Mouse (Mus musculus): Measurements from ENCODE around the gene Gm12666. TPM values are rescaled to one million over a fixed set of nuclear protein-coding genes. Genes with fewer than 3 reads are reported as not detected.
A peak's percentile ranks its signal among the peaks of the same experiment; 100 is the strongest.
"Not testable (repeated sequence)": the region's sequence is repeated elsewhere in the genome, so short reads cannot be mapped to it uniquely, and the experiment has no call there.

Gm12666 gene
- not detected in 2 replicates for total RNA-seq (2014; rRNA removed)
- 0.26 TPM in 1 of 2 replicates, not detected in the other for polyA plus RNA-seq (2015; fragmentation: Nextera tagmentation; extraction: Ambion mirVana)

DNA sequence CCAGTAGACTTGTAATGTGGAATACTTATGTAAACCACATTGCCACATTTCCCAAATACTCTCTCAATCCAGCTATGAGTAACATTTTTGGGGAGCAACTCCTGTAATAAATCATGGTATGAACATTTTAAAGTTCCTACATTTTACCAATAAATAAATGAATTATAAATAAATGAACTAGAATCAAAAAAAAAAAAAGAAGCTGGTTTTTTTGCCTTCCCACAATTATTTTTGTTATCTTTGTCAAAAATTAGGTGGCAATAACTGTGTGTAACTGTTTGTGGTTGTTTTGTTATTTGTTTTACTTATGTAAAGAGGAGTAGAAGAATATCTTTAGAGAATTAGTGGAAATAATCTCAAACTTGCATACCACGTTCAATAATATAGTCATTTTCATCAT, at the start of gene Gm12666:
Gene Gm12666 (minus strand): TSS at position 101 of the 400 bp plus-strand sequence.
- not testable (repeated sequence) for H3K4me2 ChIP-seq (ENCODE audit: low read depth, low read length); H3K4me1 ChIP-seq (ENCODE audit: insufficient read depth, low read length); ATAC-seq; DNase-seq (ENCODE audit: low spot score); H3K36me3 ChIP-seq (ENCODE audit: insufficient read depth, low read length); H3K9ac ChIP-seq (replicated peaks; ENCODE audit: low read length); H3K9me3 ChIP-seq (ENCODE audit: low read length); H3K27me3 ChIP-seq (ENCODE audit: insufficient read depth, low read length); H3K4me3 ChIP-seq (ENCODE audit: low read length); H3K27ac ChIP-seq
- 83% methylated on average over 1 of the region's 1 CpGs for WGBS

DNA sequence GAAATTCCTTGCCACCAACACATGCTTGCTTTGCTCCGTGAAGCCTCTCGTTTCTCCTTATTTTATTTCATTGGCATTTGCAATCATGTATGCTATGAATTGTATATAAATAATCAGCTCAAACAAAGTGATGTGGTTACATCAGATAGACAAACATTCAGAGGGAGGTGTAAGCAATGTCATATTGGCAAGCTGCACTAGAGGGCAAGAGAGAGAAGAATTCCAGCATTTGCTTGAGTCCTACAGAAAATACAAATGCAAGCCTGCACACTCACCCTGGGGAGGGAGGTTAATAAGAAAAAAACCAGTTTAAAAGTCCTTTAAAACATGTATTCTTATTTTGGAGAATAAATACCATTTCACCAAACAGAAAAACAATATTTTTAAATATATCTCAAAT, 34.8 kb upstream of the Gm12666 start:
- no peaks in the 10 kb centered on the region for H3K4me1 ChIP-seq (ENCODE audit: insufficient read depth, low read length)
- no peak overlapping the region for H3K4me2 ChIP-seq (ENCODE audit: low read depth, low read length)
- WGBS, result 90% methylated on average over 2 of the region's 2 CpGs
- DNase-seq (ENCODE audit: low spot score) (peak; percentile 57), ATAC-seq (no peak)
- no peak overlapping the region for H3K27ac ChIP-seq
- no peak overlapping the region for H3K9ac ChIP-seq (replicated peaks; ENCODE audit: low read length)
- H3K4me3 ChIP-seq (ENCODE audit: low read length), result no peak overlapping the region
- H3K9me3 ChIP-seq (ENCODE audit: low read length), result no peaks in the 10 kb centered on the region
- no peaks in the 10 kb centered on the region for H3K27me3 ChIP-seq (ENCODE audit: insufficient read depth, low read length)
- no peaks in the 10 kb centered on the region for H3K36me3 ChIP-seq (ENCODE audit: insufficient read depth, low read length)
- peak; percentile 58 for TF ChIP-seq CTCF (IDR thresholded peaks at IDR 0.05; ENCODE audit: low read depth)

DNA sequence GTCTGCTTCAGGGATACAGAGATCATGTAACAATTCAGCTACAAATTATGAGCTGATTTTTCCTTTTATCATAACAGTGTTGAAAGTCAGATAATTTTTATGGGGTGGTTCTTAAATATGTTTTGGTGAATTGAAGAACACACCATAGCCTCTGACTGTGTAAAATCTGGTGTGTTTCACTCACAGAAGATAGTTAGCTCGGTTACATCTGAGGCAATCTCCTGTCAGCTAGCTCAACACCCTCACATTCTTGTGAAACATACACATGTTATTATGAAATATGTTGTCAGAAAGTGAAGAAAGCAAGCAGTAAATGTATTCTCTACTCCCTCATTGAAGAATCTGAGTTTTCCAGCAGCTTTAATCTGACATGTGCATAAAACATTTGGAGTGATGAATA, 24.7 kb upstream of the Gm12666 start:
- Histone ChIP-seq H3K4me1 (ENCODE audit: insufficient read depth, low read length) (no peaks in the 10 kb centered on the region), H3K36me3 (ENCODE audit: insufficient read depth, low read length) (no peaks in the 10 kb centered on the region), H3K27me3 (ENCODE audit: insufficient read depth, low read length) (no peaks in the 10 kb centered on the region), H3K4me2 (ENCODE audit: low read depth, low read length) (no peak overlapping the region), H3K4me3 (ENCODE audit: low read length) (no peak overlapping the region), H3K9ac (replicated peaks; ENCODE audit: low read length) (no peak overlapping the region), H3K9me3 (ENCODE audit: low read length) (no peaks in the 10 kb centered on the region), H3K27ac (no peak overlapping the region)
- WGBS, result 87% methylated on average over 1 of the region's 1 CpGs
- ATAC-seq (no peak), DNase-seq (ENCODE audit: low spot score) (no peak)
- TF ChIP-seq CTCF (IDR thresholded peaks at IDR 0.05; ENCODE audit: low read depth), result no peak

DNA sequence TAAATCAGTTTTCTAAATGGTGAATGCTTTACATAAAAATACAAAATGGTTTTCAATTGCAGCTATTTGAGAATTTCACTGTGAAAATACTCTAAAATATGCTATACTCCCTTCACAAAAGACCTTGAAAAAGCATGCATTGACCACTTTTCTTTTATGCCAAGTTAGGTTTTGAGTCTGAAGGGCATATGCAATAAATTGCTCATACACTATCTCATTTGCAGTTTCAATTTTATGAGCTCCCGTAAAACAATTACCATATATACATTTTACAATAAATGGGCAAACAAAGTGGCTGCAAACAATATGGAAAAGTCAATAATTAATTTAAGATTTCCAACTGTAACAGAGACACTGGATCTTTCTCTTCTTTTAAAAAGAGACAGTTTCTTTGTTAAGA, 38.9 kb downstream of the Gm12666 start:
- no peak for ATAC-seq
- Histone ChIP-seq H3K4me1 (ENCODE audit: insufficient read depth, low read length) (no peaks in the 10 kb centered on the region), H3K9me3 (ENCODE audit: low read length) (no peaks in the 10 kb centered on the region), H3K27me3 (ENCODE audit: insufficient read depth, low read length) (no peaks in the 10 kb centered on the region), H3K4me2 (ENCODE audit: low read depth, low read length) (no peak overlapping the region), H3K36me3 (ENCODE audit: insufficient read depth, low read length) (no peaks in the 10 kb centered on the region), H3K4me3 (ENCODE audit: low read length) (no peak overlapping the region), H3K9ac (replicated peaks; ENCODE audit: low read length) (no peak overlapping the region), H3K27ac (no peak overlapping the region)
- TF ChIP-seq CTCF (IDR thresholded peaks at IDR 0.05; ENCODE audit: low read depth), result no peak
- no peak for DNase-seq (ENCODE audit: low spot score)
- 84% methylated on average over 1 of the region's 1 CpGs for WGBS

GRCm38 (mm10) chr4:92147134-92147533, 44.4 kb downstream of the Gm12666 start, which contains the start of gene Izumo3:
TSS of gene Izumo3 (minus strand) at chr4:92147234.
- Histone ChIP-seq H3K9me3 (ENCODE audit: low read length) (no peaks in the 10 kb centered on the region), H3K9ac (replicated peaks; ENCODE audit: low read length) (no peak within 1 kb of the TSS), H3K36me3 (ENCODE audit: insufficient read depth, low read length) (no peaks in the 10 kb centered on the region), H3K4me3 (ENCODE audit: low read length) (no peak within 1 kb of the TSS), H3K4me1 (ENCODE audit: insufficient read depth, low read length) (no peaks in the 10 kb centered on the region), H3K27me3 (ENCODE audit: insufficient read depth, low read length) (no peaks in the 10 kb centered on the region), H3K4me2 (ENCODE audit: low read depth, low read length) (no peak within 1 kb of the TSS), H3K27ac (no peak within 1 kb of the TSS)
- no peak for DNase-seq (ENCODE audit: low spot score)
- ATAC-seq, result no peak
- TF ChIP-seq CTCF (IDR thresholded peaks at IDR 0.05; ENCODE audit: low read depth), result no peak

Other genes with a start within 250 kb of the Gm12666 start
- gene Izumo3, start 44.5 kb downstream of the Gm12666 start, total RNA-seq (2014; rRNA removed), result not detected in 2 replicates
- gene Izumo3, start 44.5 kb downstream of the Gm12666 start, polyA plus RNA-seq (2015; fragmentation: Nextera tagmentation; extraction: Ambion mirVana), result not detected in 2 replicates